Mouse (Mus musculus): ENCODE data around the gene Zbtb20.

Gene Zbtb20

GRCm38 (mm10) chr16:43302171-43302570 lies 426.5 kb downstream of the Zbtb20 start:
- no peak for DNase-seq (ENCODE audit: low spot score)

GRCm38 (mm10) chr16:43303245-43304197 lies 427.8 kb downstream of the Zbtb20 start:
- DNase-seq (ENCODE audit: low spot score) = no peak

GRCm38 (mm10) chr16:43309968-43310431 lies 434.3 kb downstream of the Zbtb20 start:
- no peak for DNase-seq (ENCODE audit: low spot score)

- no peak for DNase-seq (ENCODE audit: low spot score)
Measured at GRCm38 (mm10) chr16:43324009-43324408, 448.3 kb downstream of the Zbtb20 start.

- no peak for DNase-seq (ENCODE audit: low spot score)
Measured at GRCm38 (mm10) chr16:43328221-43328620, 452.5 kb downstream of the Zbtb20 start.

- no peak for DNase-seq (ENCODE audit: low spot score)
Measured at GRCm38 (mm10) chr16:43330206-43330605, 454.5 kb downstream of the Zbtb20 start.

GRCm38 (mm10) chr16:43331440-43331839 lies 455.8 kb downstream of the Zbtb20 start:
- no peak for DNase-seq (ENCODE audit: low spot score)

GRCm38 (mm10) chr16:43332734-43333133 lies 457.1 kb downstream of the Zbtb20 start:
- no peak for DNase-seq (ENCODE audit: low spot score)

GRCm38 (mm10) chr16:43333265-43333664 lies 457.6 kb downstream of the Zbtb20 start:
- no peak for DNase-seq (ENCODE audit: low spot score)

- DNase-seq (ENCODE audit: low spot score) = no peak
Measured at GRCm38 (mm10) chr16:43334411-43335150, 458.9 kb downstream of the Zbtb20 start.

GRCm38 (mm10) chr16:43335151-43335823 lies 459.6 kb downstream of the Zbtb20 start:
- DNase-seq (ENCODE audit: low spot score) = no peak

GRCm38 (mm10) chr16:43335824-43336215 lies 460.1 kb downstream of the Zbtb20 start:
- DNase-seq (ENCODE audit: low spot score) = no peak

GRCm38 (mm10) chr16:43340712-43341111 lies 465.0 kb downstream of the Zbtb20 start:
- DNase-seq (ENCODE audit: low spot score) = no peak

GRCm38 (mm10) chr16:43341916-43342455 lies 466.3 kb downstream of the Zbtb20 start:
- DNase-seq (ENCODE audit: low spot score) = no peak

GRCm38 (mm10) chr16:43346094-43346493 lies 470.4 kb downstream of the Zbtb20 start:
- no peak for DNase-seq (ENCODE audit: low spot score)

GRCm38 (mm10) chr16:43355776-43356645 lies 480.3 kb downstream of the Zbtb20 start:
- no peak for DNase-seq (ENCODE audit: low spot score)

GRCm38 (mm10) chr16:43359546-43359945 lies 483.9 kb downstream of the Zbtb20 start:
- no peak for DNase-seq (ENCODE audit: low spot score)

GRCm38 (mm10) chr16:43360112-43360511 lies 484.4 kb downstream of the Zbtb20 start:
- no peak for DNase-seq (ENCODE audit: low spot score)

- no peak for DNase-seq (ENCODE audit: low spot score)
Measured at GRCm38 (mm10) chr16:43360838-43361480, 485.3 kb downstream of the Zbtb20 start.

- DNase-seq (ENCODE audit: low spot score) = no peak
Measured at GRCm38 (mm10) chr16:43362651-43363300, 487.1 kb downstream of the Zbtb20 start.

All from T-cell, adult 2 months (primary cell).